Mouse (Mus musculus): ENCODE data around the gene Trappc2l.

Gene Trappc2l

DNA sequence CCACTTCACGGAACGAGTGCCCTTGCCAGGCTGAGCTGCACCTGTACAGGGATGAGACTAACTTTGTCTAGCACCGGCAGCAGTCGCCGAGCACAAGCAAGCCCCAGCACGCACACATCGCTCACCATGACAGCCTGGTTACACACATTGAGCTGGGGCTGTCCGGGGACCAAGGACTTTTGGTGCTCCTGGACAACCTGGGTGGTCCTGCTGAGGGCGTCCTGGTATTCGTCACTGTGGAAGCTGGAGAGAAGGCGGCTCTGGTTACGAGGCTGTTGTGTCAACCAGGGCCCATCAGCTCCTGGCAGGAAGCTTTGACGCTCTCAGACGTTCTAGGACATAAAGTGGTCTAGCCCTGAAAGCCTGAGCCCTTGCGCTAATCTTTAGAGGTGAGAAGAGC, 30.5 kb upstream of the Trappc2l start:
- DNase-seq (ENCODE audit: low read depth): no peak

GRCm38 (mm10) chr8:122584981-122585380, 26.5 kb upstream of the Trappc2l start:
- DNase-seq (ENCODE audit: low read depth): peak; percentile 69

- peak; percentile 79 for DNase-seq (ENCODE audit: low read depth)
Measured at GRCm38 (mm10) chr8:122585411-122585891, 26.0 kb upstream of the Trappc2l start.

- DNase-seq (ENCODE audit: low read depth): peak; percentile 27
Measured at GRCm38 (mm10) chr8:122586171-122586570, 25.3 kb upstream of the Trappc2l start.

GRCm38 (mm10) chr8:122586749-122587148, 24.7 kb upstream of the Trappc2l start:
- DNase-seq (ENCODE audit: low read depth): no peak

- peak; percentile 13 for DNase-seq (ENCODE audit: low read depth)
Measured at GRCm38 (mm10) chr8:122593240-122593639, 18.2 kb upstream of the Trappc2l start.

DNA sequence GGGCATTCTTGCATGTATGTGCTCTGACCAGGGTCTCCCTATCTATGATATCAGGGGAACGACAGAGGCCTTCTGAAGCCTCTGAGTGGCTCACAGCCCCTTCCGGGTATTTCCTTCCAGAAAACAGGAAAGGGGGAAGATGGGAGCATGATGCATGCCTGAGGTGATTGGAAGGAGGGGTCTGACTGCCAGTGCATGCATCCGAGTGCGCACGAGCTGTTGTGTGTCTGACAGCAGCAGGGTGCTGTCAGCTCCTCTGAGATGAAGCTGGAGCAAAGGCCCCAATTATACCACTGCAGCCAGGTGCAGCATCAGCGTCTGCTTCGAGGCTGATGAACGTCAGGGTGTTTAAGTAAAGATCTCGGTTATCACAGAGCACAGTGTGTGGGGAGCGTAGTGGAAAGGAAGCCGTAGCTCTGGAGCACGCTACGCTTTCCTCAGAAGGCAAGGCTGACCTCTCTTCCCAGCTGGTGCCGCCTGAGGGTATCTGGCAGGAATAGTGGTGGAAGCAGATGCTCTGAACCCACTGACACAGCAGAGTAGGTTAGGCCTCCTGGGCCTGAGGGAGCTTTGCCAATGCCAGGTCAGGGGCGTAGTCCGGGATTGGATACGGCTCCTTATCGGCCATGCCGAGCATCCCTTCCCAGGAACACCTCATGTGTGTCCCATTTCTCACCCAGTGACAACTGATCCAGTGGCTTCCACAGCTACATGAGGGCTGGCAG, 17.5 kb upstream of the Trappc2l start:
- no peak for DNase-seq (ENCODE audit: low read depth)

DNA sequence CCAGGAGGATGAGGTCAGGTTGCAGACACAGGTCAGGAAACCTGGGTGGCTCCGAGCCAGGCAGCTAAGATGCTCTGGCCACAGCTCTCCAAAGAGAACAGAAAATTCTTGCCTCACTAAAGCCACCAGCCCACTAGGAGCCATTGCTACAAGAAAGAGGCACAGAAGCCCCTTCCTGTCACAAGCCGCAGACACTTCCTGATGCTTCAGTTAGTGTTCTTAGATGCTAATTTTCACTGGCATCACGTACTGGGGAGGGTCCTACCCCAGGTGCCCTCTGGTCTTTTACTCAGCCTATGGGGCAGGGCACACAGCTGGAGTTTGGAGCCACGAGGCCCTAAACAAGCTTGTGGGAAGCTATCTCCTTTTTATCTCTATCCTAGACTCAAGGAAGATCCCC, 15.4 kb upstream of the Trappc2l start:
- DNase-seq (ENCODE audit: low read depth): no peak

- no peak for DNase-seq (ENCODE audit: low read depth)
Measured at GRCm38 (mm10) chr8:122600666-122601065, 10.8 kb upstream of the Trappc2l start.

GRCm38 (mm10) chr8:122604640-122605039, 6.8 kb upstream of the Trappc2l start:
- DNase-seq (ENCODE audit: low read depth): no peak

DNA sequence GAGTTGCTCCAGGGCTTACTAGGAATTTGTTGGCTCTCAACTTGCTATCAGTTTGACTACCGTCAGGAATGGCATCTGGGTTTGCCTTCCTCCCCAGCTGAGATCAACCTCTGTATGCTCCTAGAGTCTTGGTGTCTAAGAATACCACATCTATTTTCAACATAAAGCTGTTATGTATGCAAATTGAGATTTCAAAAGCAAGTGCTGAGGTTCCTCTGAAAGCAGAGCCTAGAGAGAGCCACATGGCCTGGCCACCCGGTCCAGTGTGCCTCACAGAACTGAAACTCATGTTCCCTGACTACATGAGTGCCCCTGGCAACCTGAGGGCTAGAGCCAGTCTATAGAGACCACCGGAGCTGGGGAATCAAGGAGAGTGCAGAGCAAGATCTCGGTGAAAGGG, 6.1 kb upstream of the Trappc2l start:
- no peak for DNase-seq (ENCODE audit: low read depth)

DNA sequence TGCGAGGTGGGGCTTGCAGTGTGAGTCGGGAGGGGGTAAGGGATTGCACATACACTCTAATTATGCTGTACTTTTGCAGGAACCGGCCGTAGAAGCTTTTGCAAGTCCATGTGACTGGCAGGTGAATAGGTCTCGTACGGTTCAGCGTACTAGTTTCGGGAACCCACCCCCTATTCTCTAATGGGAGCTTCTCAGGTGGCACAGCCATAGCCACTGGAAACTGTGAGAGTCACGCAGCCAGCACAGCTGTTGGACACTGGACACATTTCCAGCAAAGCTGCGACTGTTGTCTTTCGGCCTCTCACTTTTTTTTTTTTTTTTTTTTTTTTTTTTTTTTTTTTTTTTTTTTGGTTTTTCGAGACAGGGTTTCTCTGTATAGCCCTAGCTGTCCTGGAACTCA, 4.6 kb upstream of the Trappc2l start:
- DNase-seq (ENCODE audit: low read depth): no peak

DNA sequence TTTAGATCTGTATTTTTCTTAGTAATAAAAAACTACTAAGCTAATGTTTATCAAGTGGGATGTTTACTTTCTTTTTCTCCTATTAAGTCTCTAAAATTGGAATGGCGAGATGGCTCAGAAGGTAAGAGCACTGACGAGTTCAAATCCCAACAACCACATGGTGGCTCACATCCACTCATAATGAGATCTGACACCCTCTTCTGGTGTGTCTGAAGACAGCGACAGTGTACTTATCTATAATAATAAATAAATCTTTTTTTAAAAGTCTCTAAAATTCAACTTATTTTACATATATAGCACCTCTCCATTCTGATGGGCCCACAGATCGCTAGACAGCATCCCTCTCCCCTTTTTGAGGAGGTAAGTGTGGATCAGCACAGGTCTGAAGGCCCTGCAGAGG, 1.2 kb upstream of the Trappc2l start:
- DNase-seq (ENCODE audit: low read depth): no peak

DNA sequence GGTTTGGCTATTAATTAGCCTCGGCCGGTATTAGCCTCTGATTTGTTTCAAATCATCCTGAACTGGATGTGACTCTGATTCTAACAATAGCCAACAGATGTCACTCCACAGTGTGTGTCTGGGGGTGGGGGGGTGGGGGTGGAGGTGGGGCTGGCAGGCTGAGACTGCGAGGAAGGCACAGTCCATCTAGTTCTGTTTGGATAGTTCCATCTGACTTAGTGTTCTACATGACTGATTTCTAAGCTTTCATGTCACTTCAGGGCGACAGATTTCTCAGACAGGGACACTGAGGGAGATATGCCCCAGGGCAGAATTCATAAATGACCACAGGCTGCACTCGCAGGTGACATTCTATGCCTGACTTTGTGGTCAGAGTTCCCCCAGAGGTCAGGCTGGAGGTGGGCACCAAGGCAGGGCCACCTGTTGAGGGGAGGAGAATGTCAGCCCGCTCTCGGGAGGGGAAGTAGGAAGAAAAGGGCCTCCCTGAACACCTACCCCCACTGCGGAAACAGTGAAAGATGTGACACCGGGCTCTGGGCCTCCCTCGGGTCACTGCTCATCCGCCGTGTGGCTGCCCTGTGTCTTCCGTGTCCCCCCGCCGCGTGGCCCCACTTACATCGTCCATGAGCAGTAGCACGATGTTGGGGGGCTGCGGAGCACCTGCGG, 695 bp upstream of the Trappc2l start:
- DNase-seq (ENCODE audit: low read depth): no peak

DNA sequence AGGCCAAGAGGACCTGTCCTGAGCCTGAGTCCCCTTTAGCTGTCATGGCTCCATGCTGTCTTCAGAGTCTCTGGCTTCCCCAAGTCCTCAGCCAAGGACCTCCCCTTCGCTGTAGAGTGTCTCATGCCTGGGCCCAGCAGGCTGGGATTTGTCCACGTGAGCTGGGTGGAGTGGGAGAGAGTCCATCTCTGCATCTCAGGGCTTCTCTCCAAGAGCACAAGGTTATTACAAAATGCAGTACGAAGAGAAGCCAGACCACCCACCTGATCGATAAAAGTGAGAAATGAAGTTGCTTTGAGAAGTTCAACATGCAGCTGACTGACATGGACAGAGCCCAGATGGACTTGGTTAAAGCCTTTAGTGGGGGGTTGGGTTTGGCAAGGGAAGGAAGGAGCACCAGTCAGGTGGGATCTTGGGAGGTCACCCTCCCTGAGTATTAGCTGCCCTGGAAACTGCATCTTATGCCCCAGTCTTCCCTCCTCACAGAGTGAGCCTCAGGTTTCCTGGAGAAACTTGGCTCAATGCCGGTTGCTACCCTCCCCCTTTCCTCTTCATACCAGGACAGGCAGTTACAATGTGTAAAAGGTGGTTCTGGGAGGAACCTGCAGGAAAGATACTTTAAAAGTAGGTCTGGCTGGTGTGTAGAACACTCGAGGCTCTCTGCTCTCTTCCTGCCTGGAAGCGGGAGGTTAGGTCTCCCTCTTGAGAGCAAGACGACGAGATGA, 4.9 kb downstream of the Trappc2l start:
- DNase-seq (ENCODE audit: low read depth): peak; percentile 65

DNA sequence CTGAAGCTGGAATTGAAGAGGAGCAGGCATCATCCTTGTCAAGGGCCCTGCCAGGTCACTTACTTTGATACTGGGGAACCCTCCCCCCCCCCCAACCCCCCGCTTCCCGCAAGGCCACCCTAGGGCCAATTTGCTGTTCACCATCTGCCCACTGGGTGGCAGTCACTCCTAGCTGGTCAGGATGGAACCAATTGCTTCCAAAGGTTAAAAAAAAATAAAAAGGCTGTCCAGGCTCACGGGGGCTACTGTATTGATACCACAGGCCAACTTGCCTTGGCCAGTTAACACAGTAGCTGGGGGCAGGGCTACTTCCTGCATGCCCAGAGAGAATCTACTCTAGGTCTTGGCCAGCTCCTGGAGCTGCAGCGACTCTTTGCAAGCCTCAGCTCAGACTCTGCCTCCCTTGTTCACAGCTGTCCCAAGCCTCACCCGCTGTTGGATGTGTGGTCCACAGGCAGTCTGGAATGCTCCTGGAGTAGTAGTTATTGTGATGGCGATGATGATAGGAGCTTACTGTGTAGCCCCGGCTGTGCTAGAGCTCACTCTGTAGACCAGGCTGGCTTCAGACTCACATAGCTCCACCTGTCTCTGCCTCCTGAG, 6.6 kb downstream of the Trappc2l start:
- DNase-seq (ENCODE audit: low read depth): peak; percentile 93

DNA sequence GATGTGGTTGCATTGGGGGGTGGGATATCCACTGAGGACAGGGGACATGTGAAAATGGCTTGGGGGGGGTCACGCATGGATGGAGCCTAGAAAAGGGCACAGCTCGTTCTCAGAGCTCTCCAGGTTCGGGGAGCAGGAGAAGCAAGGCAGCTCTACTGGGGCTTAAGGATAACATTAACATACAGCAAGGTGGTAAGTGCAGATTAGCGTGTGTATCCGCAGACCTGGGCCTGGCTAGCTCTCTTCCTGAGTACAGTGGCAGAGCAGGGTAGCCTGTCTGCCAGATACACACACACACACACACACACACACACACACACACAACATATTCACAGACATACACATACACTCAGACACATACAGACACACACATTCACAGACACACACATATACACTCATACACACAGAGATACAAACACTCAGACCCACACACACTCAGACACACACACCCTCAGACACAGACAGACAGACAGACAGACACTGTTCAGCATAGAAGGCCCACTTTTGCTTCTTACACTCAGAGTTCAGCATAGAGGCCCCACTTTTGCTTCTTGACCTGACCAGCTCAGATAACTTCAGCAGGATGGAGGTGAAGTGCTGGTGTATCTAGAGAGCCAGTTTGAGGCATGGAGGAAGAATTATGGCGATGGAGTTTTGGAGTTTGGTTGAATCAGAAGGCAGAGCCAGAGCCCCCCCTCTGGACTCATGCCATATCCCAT, 7.4 kb downstream of the Trappc2l start:
- no peak for DNase-seq (ENCODE audit: low read depth)

- no peak for DNase-seq (ENCODE audit: low read depth)
Measured at GRCm38 (mm10) chr8:122620446-122620845, 9.0 kb downstream of the Trappc2l start.

DNA sequence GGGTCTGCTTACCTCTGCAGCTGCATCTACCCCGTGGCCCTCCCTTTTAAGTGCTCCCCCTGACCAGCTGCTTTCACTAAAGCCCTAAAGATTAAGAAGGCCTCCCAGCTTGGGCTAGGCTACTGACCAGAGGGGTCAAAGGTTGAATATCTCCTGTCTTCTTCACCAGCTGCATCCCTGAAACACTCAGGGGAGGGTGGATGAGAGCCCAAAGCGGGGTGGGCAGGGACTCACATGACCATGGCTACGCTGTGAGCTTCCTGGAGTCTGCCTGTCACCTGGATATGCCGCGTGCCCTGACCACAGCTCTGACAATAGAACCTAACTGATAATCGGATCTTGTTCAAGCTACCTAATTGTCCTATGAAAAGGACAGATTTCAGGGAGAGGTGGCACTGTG, 11.3 kb downstream of the Trappc2l start, which contains the start of gene Pabpn1l:
Pabpn1l (minus strand) TSS at position 13 of the 400 bp plus-strand sequence.
- no peak for DNase-seq (ENCODE audit: low read depth)

DNA sequence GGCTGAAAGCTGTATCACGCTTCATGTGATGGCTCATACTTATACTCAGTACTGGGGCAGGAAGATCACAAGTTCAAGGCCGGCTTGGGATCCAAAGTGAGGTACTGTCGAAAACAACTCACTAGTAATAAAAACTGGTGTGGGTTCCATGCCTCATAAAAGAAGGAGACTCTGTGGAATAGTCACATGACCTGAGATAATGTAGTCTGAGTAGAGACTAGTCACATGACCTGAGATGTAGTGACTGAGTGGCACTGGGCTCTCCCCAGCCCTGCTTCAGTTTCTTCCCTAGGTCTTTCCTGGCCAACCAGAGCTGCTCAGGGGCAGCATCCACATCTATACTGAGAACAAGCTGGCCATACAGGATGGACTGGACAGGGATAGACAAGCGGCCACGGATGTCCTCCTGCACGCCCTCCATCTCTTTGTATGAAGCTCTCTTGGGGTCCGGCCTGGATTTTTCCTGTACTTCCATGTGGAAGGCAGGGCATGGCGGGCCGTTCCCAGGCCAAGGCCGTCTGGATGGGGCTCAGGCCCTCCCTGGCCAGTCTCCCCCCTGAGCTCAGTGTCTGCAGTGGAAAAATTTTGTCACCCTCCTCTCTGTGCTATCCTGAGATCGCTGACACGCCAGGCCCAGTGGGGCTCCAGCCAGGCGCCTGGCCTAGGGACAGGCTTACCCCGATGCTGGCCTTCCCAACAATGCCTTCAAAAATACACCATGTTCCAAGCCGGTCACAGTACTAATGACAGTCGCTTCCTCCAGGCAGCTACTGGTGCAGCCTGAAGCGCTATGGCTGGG, 12.6 kb downstream of the Trappc2l start:
- DNase-seq (ENCODE audit: low read depth): no peak

- DNase-seq (ENCODE audit: low read depth): no peak
Measured at GRCm38 (mm10) chr8:122624653-122625052, 13.2 kb downstream of the Trappc2l start.
